Mouse (Mus musculus) cerebellum, adult 9-10 months (tissue): ENCODE measurements around the gene Tppp.
"Not testable (repeated sequence)": the region's sequence is repeated elsewhere in the genome, so short reads cannot be mapped to it uniquely, and the experiment has no call there.

ENCODE experiments used
- DNase-seq: peaks from one replicate; pipeline ENCODE4 v3.0.0; 2022

Gene Tppp

DNA sequence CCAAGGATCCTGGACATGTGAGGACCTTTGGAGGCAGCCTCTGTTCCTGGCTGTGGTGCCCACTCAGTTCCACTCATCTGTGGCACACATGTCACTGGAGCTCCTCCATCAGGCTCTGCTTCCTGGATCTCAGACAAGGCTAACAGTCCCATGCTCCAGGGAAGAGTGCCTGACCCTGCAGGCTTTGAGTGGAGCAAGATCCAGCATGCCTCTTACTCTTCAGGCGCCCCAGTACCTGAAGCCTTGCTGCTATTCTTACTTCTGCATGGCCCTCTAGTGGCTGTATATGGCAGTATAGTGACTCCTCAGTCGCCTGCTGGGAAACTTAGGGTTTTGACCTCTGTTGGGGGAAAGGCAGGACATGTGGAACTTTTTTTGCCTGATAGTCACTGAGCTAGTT, 17.0 kb downstream of the Tppp start:
- peak; percentile 67 for DNase-seq

DNA sequence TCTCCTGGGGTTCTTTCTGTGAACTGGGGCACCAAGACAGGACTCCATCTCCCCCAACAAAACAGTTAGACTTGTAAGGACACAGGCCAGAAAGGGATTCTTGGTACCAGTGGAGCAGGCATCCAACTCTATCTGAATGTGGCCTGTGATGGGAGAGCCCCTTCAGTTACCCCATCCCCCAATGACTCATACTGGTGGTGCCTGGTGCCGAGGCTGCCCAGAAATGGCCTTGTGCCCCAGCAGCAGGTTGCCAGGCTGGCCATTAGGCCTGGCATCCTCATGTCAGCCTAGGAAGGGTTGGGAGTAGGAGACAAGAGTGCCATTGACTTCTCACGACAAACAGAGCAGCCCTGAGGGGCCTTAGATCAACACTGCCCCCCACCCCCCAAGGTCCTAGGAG, 18.9 kb downstream of the Tppp start:
- no peak for DNase-seq

DNA sequence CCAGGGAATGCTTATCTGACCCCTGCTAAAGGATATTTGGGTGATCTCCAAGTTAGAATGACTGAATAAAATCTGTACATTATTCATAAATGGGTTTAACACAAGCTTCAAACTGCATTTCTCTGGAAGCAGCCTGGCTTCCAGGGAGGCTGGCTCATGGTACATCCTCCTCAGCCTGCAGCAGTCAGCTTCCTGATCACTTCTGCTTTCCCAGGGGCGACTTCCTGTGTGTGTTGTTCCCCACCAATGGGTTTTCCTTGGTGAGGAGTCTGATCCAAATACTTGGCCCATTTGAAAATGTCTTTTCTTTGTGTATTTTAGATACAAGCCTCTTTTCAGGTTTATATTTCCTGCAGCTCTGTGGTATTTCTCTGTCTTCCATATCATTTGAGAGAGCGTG, 19.8 kb downstream of the Tppp start:
- DNase-seq = no peak

DNA sequence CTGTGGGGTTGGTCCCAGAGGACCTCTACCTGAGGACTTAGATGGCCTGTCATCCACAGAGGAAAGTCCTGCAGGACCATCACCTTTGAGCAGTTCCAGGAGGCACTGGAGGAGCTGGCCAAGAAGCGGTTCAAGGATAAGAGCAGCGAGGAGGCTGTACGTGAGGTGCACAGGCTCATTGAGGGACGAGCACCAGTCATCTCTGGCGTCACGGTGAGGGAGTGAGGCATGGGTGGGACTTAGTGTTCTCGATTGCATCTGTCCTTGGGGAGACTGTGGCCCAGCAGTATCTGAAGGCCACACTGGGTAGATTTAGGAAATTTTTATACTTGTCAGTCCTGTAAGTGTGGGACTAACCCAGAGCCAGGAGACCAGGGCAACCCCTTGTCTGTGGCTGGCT, 21.5 kb downstream of the Tppp start:
- no peak for DNase-seq

DNA sequence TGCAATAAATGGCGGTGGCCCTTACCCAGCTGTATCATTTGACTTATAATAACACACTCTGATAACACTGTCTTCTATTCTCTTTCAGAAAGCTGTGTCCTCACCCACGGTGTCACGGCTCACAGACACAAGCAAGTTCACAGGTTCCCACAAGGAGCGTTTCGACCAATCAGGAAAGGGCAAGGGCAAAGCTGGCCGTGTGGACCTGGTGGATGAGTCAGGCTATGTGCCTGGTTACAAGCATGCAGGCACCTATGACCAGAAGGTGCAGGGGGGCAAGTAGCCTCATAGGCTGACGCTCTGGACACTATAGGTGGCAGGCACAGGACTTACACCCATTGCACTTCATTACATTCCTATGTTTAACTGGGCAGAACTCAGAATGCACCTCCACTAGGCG, 21.9 kb downstream of the Tppp start:
- no peak for DNase-seq

DNA sequence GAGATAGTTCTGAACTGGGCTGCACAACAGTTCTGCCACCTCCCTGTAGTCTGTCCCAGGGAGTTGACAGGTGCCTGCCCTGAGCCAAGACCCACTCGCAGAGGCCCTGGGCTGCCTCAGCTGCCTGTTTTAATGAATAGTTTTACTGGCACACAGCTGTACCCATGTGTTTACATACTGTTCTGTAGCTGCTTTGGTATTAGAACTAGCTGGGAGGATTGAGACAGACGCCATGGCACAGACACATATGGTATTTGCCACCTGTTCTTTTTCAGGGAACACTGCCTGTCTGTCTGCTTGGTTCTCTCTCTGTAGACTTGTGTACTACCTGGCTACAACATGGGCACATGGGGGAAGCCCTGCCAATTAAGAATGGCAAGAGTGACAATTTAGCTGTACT, 25.5 kb downstream of the Tppp start:
- DNase-seq = no peak

DNA sequence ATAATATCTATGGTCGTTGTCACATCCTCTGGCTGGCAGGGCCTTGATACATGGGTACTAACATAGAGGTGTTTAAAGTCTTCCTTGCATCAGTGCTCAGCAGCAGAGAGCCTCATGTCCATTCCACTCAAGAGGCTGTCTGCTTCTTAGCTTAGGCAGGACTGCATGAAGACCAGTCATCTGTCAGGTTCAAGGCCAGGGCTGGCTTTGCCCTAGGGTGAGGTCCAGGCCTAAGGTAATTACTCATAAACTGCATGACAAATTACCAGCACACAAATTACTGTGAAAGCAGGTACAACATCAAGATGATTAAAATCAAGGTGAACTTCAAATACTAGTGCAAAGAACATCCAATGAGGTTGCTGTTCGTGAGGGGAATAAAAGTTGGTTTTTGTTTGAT, 26.6 kb downstream of the Tppp start:
- no peak for DNase-seq

DNA sequence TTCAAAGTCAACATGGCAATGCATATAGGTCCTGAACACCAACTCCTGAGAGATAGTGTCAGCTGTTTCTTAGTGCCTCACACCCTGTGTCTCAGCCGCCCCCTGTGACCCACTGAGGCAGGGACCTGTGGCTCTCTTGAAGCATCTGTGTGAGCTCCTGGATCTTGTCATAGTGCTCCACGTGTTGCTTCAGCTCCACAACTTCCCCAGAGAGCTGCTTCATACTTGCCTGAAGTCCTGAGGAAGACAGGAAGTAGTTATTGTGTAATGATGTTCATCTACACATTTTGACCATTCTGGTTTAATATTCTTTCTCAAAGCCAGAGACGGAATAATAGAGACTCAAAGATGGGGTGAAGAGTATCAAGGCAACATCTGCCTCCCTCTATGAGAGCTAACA, 30.7 kb downstream of the Tppp start:
- no peak for DNase-seq

DNA sequence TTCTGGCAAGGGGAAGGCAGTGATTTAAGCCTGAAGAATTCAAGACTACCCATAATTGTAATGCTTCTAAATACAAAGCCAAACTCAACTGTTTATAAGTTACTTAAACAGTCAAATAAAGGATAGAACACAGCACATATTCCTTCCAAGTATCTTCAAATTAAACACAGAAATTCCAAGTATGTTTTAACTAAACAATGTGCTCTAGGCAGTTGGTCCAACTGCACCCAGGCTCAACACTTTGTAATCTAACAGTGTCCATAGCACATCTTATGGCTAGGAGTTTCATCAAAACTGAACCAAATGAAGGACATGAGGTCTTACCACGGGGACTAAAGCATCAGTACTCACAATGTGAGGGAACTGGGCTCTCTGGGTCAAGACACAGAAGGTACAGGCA, 47.0 kb downstream of the Tppp start:
- no peak for DNase-seq

DNA sequence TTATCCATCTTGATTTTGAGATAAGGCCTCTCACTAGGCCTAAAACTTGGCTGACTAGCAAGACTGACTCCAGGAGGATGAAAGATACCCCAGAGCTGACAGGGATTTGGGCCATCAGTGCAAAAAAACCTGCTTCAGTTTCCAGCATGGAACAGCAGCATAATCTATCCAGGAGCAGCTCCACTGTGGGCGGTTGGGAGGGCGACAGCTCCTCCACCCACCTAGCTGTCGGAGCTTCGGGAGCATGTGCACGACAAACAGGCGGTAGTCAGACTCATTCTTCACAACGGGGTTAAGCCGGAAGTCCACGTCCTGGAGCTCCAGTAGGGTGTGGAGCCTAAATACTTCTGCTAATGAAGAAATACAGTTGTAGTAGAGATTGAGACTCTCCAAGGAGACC, 48.9 kb downstream of the Tppp start:
- no peak for DNase-seq

DNA sequence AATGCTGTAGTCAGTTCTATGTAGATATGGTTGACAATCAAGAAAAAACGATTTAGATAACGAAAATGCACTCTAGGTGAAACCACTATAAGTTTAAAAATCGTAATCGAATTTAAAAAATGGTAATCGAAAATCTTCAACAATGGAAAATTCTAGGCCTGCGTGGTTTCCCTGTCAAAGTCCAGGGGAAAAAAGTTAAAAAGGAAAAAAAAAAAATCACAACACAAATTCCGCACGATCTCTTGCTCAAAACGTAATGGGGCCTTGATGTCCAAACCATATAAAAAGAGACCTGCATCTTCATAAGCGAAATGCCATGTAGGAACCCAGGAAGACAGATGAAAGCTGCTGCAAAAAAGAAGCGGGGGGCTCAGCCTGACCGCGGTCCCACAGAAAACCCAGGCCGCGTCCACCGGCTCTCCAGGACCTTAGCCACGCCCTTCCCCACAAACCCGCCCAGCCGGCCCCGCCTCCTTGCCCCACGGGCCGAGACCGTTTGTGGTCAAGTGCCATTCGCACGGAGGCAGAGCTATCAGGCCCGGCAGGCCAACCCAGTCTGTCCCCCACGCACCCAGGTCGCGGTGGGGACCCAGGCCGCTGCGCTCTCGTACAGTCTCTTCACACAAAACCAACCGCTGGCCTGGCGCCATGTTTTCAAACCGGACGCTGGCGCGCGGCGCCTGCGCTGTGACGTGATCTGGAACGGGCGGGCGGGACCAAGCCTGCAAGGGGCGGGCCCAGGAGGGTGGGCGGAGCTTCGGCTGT, 52.6 kb downstream of the Tppp start, which contains the start of gene Cep72:
Gene Cep72, minus strand, starts transcription at position 687 of the 765 bp plus-strand sequence.
- peak; percentile 83 for DNase-seq

DNA sequence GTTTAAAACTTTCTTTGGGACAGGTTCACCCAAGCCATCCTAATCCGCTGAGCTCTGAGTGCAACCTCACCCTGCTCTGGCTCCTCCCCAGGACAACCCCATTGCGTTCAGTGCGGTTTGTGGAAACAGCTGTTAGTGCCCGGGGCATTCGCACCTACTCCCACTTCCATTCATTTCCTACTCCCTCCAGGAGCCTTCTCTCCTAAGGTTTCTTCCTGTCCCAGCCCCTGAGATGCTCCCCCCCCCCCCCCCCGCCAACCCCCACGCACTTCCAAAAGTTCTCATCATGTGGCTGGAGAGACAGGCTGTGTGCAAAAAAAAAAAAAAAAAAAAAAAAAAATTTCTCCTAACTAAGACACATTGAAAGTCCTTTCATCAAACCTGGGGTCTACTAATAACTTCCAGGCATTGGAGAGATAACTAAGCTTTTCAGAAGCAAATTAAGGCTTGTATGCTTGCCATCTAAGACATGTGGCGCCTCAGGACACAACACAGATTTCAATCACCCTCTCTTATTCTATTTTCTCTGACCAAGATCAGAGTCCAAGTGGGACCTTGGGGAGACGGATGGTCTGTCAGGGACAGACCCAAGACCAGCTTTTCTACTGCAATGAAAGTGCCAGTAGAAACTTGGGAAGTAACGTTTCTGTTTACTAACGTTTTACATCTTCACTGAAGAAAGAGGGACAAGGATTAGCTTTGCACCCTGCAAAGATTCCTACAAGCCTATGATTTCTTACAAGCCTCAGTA, 53.3 kb downstream of the Tppp start:
- DNase-seq = no peak

DNA sequence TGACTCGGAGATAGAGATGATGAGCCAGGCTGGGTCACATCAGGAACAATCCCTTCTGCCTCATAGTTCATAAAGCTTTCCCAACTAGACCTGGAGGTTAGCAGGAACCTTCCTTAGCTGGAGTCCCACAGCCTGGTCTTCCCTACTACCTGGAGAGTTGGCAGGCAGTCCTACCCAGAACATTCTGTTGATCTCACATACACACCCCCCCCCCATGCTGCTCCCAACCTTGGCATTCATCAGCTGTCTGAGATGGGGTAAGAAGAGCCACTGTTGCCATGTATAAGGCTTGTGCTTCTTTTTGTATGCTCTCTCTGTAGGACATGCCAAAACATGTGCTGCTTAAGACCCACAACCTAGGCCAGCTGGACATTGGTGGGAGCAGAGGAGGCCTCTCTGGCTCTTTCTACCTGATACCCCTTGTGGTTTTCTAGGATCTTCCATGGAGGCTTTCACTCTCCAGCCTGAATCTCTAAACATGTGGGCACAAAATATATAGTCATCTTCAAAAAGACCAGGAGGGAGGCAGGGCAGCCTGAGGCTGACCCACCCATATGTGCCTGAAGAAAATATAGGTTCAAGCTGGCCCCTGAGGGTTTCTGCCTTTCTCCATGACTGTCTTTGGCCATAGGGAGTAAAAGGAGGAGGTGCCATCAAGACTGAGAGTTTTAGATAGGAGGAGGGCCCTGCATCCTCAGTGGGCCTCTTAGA, 54.3 kb downstream of the Tppp start:
- DNase-seq = no peak

DNA sequence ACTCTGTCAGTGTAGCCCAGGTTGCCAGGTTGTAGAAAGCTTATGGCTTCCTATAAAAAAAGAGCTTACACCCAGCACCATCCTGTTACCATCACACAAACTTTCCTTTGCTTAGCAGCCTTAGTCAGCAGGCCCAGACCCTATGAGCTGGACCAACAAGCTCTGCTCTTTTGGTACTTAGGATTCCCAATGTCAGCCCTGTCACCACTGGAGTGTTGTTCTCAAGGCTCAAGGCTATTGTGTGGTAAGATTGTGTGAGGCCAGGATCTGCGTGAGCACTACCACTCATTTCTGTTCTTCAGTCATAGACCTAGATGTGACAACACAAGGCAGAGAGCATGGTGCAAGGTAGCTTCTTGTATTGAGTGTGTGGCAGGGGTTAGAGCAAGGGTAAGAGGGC, 57.4 kb downstream of the Tppp start:
- DNase-seq = no peak

DNA sequence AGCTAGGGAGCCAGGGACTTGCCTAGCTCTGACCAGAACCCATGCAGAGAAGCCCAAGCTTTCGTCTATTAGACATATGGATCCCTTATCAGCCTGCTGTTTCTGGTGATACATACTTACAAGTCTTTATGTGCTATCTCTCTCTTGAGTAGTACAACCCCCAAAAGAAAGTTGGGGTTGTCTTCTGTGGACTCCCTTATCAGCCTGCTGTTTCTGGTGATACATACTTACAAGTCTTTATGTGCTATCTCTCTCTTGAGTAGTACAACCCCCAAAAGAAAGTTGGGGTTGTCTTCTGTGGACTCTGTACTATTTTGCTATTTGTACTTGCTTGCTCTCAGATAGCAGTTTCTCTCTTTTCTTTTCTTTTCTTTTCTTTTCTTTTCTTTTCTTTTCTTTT, 62.0 kb downstream of the Tppp start:
- not testable (repeated sequence) for DNase-seq

DNA sequence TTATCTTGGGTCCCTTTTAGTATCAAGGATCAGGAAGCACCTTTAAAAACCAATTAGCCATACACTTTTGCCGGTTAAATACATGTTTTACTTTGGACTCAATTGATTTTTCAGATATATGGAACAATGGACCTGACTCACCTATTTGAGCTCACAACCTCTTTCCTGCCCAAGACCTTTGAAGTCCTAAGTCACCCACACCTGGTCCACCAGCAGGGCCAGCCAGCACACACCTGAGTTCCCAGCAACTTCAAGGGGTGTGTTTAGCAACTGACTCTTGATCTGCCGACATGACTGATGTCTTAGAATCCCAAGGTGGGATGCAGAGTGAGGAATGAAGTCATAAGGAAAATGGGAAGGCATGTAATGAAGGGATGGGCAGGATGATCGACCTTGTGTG, 62.5 kb downstream of the Tppp start:
- no peak for DNase-seq

DNA sequence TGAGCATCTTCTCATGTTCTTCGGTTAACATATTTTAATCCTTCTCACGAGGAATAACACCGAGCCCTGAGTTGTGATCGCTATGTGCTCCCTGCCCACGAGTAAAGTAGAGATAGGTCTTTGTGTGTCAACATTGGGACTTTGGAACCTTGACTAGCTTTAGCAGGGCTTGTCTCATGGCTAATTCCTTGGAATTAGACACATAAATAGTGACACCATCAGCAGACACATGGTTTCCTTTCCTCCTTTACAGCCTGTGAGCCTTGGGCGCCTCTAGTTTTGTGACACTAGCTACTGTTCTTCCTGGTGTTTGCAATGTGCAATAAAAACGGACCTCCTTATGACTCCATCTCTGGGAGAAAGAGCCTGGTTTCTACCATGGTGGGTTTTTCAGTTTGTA, 64.2 kb downstream of the Tppp start:
- no peak for DNase-seq
